Comparison of ENCODE assay signal across 21 mouse cellular contexts in the genomic region with DNA sequence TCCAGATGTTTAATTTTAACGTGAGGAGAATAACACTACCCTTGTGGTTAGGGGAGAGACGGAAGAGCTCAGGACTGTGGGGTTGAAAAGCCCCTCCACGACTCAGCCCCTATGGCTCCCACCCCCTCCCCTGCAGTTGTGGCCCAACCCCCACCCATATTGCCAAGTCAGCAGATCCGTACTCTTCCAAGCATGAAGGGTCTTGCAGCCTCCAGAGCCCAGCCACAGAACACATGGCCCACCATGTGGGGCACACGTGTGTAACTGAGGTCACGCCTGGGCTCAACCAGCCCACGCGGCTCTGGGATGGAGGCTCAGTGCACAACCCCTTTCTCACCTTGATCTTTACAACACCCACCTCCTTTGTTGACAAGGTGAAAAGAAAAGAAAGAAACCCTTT. TPM values are rescaled to one million over a fixed set of nuclear protein-coding genes. Genes with fewer than 3 reads are reported as not detected.
DNase-seq lines count a peak whose midpoint lies in the region; ATAC-seq and TF ChIP-seq lines count a peak whose summit lies in the region.
"Had no signal": no experiment of that assay in that cellular context is flagged by ENCODE, and none has a peak within 500 bp of the region (broad histone marks: within the 10 kb centered on the region; RNA-seq: fewer than 3 reads in every experiment).

No protein-coding gene starts in this region.

- ATAC-seq in forebrain, embryonic 15.5 days (replicated peaks), result no peak
- no peak for ATAC-seq in forebrain, embryonic 13.5 days

- H3K9me3 ChIP-seq in forebrain, embryonic 15.5 days, result no peaks in the 10 kb centered on the region
- H3K9me3 ChIP-seq in forebrain, embryonic 13.5 days (replicated peaks), result no peaks in the 10 kb centered on the region
- no peaks in the 10 kb centered on the region for H3K9me3 ChIP-seq in CH12.LX (replicated peaks; ENCODE audit: low read length)
- no peaks in the 10 kb centered on the region for H3K9me3 ChIP-seq in ES-E14 (ENCODE audit: control insufficient read depth, insufficient read depth, low read depth, low read length)
- H3K9me3 ChIP-seq: embryonic facial prominence, embryonic 13.5 days; embryonic facial prominence, embryonic 15.5 days; forebrain, embryonic 10.5 days had no signal

- TF ChIP-seq EP300 in CH12.LX (IDR thresholded peaks at IDR 0.05; ENCODE audit: low read length), result no peak

- no peaks in the 10 kb centered on the region for H3K36me3 ChIP-seq in forebrain, embryonic 15.5 days
- no peaks in the 10 kb centered on the region for H3K36me3 ChIP-seq in forebrain, embryonic 13.5 days (ENCODE audit: poor library complexity, severe bottlenecking)
- H3K36me3 ChIP-seq in CH12.LX (replicated peaks in 1 of 2; ENCODE audit: control insufficient read depth in 1 of 2, insufficient read depth in 1 of 2, low read length in 1 of 2), result no peaks in the 10 kb centered on the region
- H3K36me3 ChIP-seq in ES-E14 (ENCODE audit: control insufficient read depth, insufficient read depth, low read length, poor library complexity, severe bottlenecking), result no peaks in the 10 kb centered on the region
- H3K36me3 ChIP-seq: embryonic facial prominence, embryonic 13.5 days; embryonic facial prominence, embryonic 15.5 days; forebrain, embryonic 10.5 days had no signal

- dilution Hi-C loops in CH12.LX (cut with MboI; ENCODE audit: extremely low pct_ligation_motif_present, extremely low pct_unique_long_range_greater_than_20kb, low sequenced_read_pairs), result no loop called here

- peak overlapping the region; percentile 77 for H3K27ac ChIP-seq in forebrain, embryonic 15.5 days (replicated peaks)
- H3K27ac ChIP-seq in forebrain, embryonic 13.5 days, result no peak overlapping the region
- H3K27ac ChIP-seq in CH12.LX (ENCODE audit: insufficient read depth, low read depth) (no peak overlapping the region), ES-E14 (ENCODE audit: insufficient read depth, low read depth, low read length, poor library complexity, severe bottlenecking) (no peak overlapping the region)
- H3K27ac ChIP-seq: embryonic facial prominence, embryonic 13.5 days; embryonic facial prominence, embryonic 15.5 days; forebrain, embryonic 10.5 days had no signal

- no peaks in the 10 kb centered on the region for H3K79me2 ChIP-seq in CH12.LX (replicated peaks; ENCODE audit: control insufficient read depth, extremely low read depth, insufficient read depth, poor library complexity, severe bottlenecking)

- DNase-seq in CH12.LX (ENCODE audit: extremely low read depth) (no peak), ES-E14 (ENCODE audit: low read depth, low spot score) (no peak)
- no peak for DNase-seq in right cerebral cortex, postnatal 36 days (ENCODE audit: low spot score in 2 of 2)
- DNase-seq: adrenal gland, adult 2 months; adrenal gland, postnatal 10 days; adrenal gland, postnatal 25 days; cerebellum, adult 11 months; cerebellum, adult 18-20 months; cerebellum, adult 8-10 months; cerebellum, adult 9-11 months; cerebellum, postnatal 14 days; cerebellum, postnatal 36 days; embryo, embryonic 11 days had no signal

- TF ChIP-seq CTCF in CH12.LX (conservative IDR thresholded peaks at IDR 0.05 in 1 of 2, IDR thresholded peaks at IDR 0.05 in 1 of 2; ENCODE audit: low read depth in 2 of 2, low read length in 2 of 2), result no peak

- no peak overlapping the region for H3K9ac ChIP-seq in forebrain, embryonic 15.5 days (replicated peaks)
- H3K9ac ChIP-seq in forebrain, embryonic 13.5 days, result no peak overlapping the region
- H3K9ac ChIP-seq in CH12.LX (ENCODE audit: insufficient read depth, low read depth) (no peak overlapping the region), ES-E14 (ENCODE audit: insufficient read depth, low read depth, low read length, poor library complexity, severe bottlenecking) (no peak overlapping the region)
- H3K9ac ChIP-seq: embryonic facial prominence, embryonic 13.5 days; embryonic facial prominence, embryonic 15.5 days had no signal

- H3K27me3 ChIP-seq in forebrain, embryonic 15.5 days, result no peaks in the 10 kb centered on the region
- H3K27me3 ChIP-seq in forebrain, embryonic 13.5 days, result no peaks in the 10 kb centered on the region
- H3K27me3 ChIP-seq in CH12.LX (replicated peaks), result no peaks in the 10 kb centered on the region

- H3K4me1 ChIP-seq in forebrain, embryonic 15.5 days, result peaks cover 16% of the 10 kb centered on the region
- H3K4me1 ChIP-seq in forebrain, embryonic 13.5 days, result peaks cover 3% of the 10 kb centered on the region; the same call in 1 of the 2 replicates
- H3K4me1 ChIP-seq in CH12.LX (ENCODE audit: control insufficient read depth in 1 of 2, insufficient read depth in 2 of 2) (peaks cover 4% of the 10 kb centered on the region in 2 experiments; a peak in 1 of 4 replicates), ES-E14 (ENCODE audit: control insufficient read depth in 2 of 2, insufficient read depth in 2 of 2, low read length in 2 of 2, poor library complexity in 1 of 2) (peaks cover 0 to 3% of the 10 kb centered on the region in 2 experiments; a peak in 1 of 4 replicates)

- H3K4me3 ChIP-seq in forebrain, embryonic 15.5 days, result no peak overlapping the region
- no peak overlapping the region for H3K4me3 ChIP-seq in forebrain, embryonic 13.5 days
- H3K4me3 ChIP-seq in CH12.LX (replicated peaks in 1 of 3; ENCODE audit: low read depth in 2 of 3, low read length in 2 of 3, poor library complexity in 1 of 3), result no peak overlapping the region
- H3K4me3 ChIP-seq in ES-E14 (ENCODE audit: insufficient read depth in 1 of 2, low read depth in 1 of 2, low read length in 2 of 2, poor library complexity in 1 of 2, severe bottlenecking in 1 of 2), result no peak overlapping the region
- H3K4me3 ChIP-seq: embryonic facial prominence, embryonic 13.5 days; embryonic facial prominence, embryonic 15.5 days; erythroblast, embryonic 14.5 days; forebrain, embryonic 10.5 days had no signal

- no peak for TF ChIP-seq RAD21 in CH12.LX (IDR thresholded peaks at IDR 0.05; ENCODE audit: low read depth, low read length)

- TF ChIP-seq POLR2A in CH12.LX (IDR thresholded peaks at IDR 0.05; ENCODE audit: low read depth, low read length), result no peak

- no peak overlapping the region for H3K4me2 ChIP-seq in forebrain, embryonic 15.5 days (replicated peaks)
- H3K4me2 ChIP-seq in forebrain, embryonic 13.5 days, result no peak overlapping the region
- H3K4me2 ChIP-seq in CH12.LX (ENCODE audit: insufficient read depth, low read depth, poor library complexity, severe bottlenecking), result no peak overlapping the region
- H3K4me2 ChIP-seq: embryonic facial prominence, embryonic 13.5 days; embryonic facial prominence, embryonic 15.5 days had no signal

- in situ Hi-C loops in CH12.LX (cut with MboI; ENCODE audit: low pct_ligation_motif_present, low pct_unique_long_range_greater_than_20kb, low sequenced_read_pairs) (loop anchor here (10.0 kb wide), 1 partner anchor 181 kb away; no protein-coding TSS in a partner anchor), ES-E14 (cut with MboI; ENCODE audit: low sequenced_read_pairs in 2 of 2, unreplicated experiment in 2 of 2) (no loop called here)

- WGBS in forebrain, embryonic 15.5 days, result 88% methylated on average over 8 of the region's 8 CpGs
- WGBS in forebrain, embryonic 13.5 days, result 85% methylated on average over 8 of the region's 8 CpGs

TF ChIP-seq in CH12.LX, 34 proteins besides CTCF, POLR2A, EP300 and RAD21:
- no peak for TF ChIP-seq ETS1 (conservative IDR thresholded peaks at IDR 0.05; ENCODE audit: low read depth, low read length)
- TF ChIP-seq RCOR1 (conservative IDR thresholded peaks at IDR 0.05; ENCODE audit: low read depth, low read length), result no peak
- peak; percentile 50; the same call in 1 of the 2 replicates for TF ChIP-seq MAFK (IDR thresholded peaks at IDR 0.05; ENCODE audit: insufficient replicate concordance, low read length)
- no peak for TF ChIP-seq NRF1 (IDR thresholded peaks at IDR 0.05; ENCODE audit: low read depth, low read length)
- TF ChIP-seq ZMIZ1 (IDR thresholded peaks at IDR 0.05; ENCODE audit: low read depth, low read length), result no peak
TF ChIP-seq in CH12.LX: peak in this region for 1.

TF ChIP-seq in ES-E14, 5 proteins besides CTCF, POLR2A, EP300 and RAD21:
- TF ChIP-seq MAFK (IDR thresholded peaks at IDR 0.05; ENCODE audit: insufficient read depth, low read depth, low read length) (0 out of 2 replicates have a peak, but pooled peaks have one; percentile 21), ZNF384 (IDR thresholded peaks at IDR 0.05; ENCODE audit: low read depth, low read length) (no peak), ZC3H11A (IDR thresholded peaks at IDR 0.05; ENCODE audit: borderline replicate concordance, low read depth, low read length) (no peak), HCFC1 (IDR thresholded peaks at IDR 0.05; ENCODE audit: borderline replicate concordance, insufficient read depth, low read length) (no peak), CHD2 (IDR thresholded peaks at IDR 0.05; ENCODE audit: low read depth, low read length) (no peak)
TF ChIP-seq in ES-E14: peak in this region for 1.

RNA-seq across cellular contexts. Expression of a gene that starts 21.1 kb away (rescaled TPM):
- 6.5 and 7.4 TPM in 2 replicates for polyA plus RNA-seq in forebrain, embryonic 15.5 days (2015; fragmentation: Nextera tagmentation; extraction: Ambion mirVana)
- 6.3 and 7.0 TPM in 2 replicates for polyA plus RNA-seq in forebrain, embryonic 13.5 days (2015; fragmentation: Nextera tagmentation; extraction: Ambion mirVana)
- total RNA-seq in CH12.LX (2012; rRNA removed) (1.5 and 3.7 TPM in 2 replicates), CH12.LX (2014; rRNA removed) (3.3 and 4.3 TPM in 2 replicates), ES-E14 (2012; rRNA removed) (39.0 and 39.1 TPM in 2 replicates)
- polyA plus RNA-seq in CH12.LX (2012; ENCODE audit: insufficient read length, low read depth), result 2.8 and 4.2 TPM in 2 replicates
- total RNA-seq: common myeloid progenitor, adult 5-6 weeks; MEL had no signal
